ENCODE assay signal across 8 mouse cellular contexts in the genomic region with DNA sequence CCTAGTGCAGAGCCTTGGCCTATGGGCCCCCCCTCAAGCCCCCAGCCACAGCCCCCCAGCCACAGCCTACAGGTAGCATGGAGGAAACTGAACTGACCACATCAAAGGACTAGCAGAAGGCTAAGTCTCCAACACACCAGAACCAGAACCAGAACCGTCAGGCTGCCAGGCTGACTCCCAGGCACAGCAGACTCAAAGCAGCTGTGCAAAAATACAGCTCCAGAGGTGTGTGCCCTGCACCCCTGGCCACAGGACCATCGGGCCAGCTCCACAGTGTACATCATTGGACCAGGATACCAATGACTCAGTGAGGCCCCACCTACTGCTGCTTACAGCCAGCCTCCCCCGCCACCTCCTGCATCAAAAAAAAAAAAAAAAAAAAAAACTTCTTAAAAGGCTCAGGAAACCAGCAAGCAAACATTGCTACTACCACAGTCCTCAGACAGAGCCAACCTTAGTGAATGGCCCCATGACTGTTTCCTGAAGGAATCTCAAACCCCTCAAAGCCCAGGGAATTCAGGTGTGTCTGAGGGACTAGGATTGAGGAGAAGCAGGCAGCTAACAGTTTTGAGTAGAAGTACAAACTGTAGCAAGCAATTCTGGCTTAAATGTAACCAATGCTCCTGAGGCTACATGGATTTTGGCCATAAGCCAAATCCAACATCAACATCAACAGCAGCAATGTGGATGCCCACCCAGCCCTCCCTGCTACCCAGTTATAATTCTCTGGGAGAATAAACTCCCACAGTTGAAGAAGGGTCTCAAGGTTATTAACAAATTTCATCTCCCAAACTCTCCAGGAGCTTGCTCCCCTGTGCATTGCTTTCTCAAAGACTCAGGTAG. TPM values are rescaled to one million over a fixed set of nuclear protein-coding genes. Genes with fewer than 3 reads are reported as not detected.
DNase-seq lines count a peak whose midpoint lies in the region; ATAC-seq lines count a peak whose summit lies in the region.

No protein-coding gene starts in this region.

- H3K27me3 ChIP-seq in heart, embryonic 16.5 days (ENCODE audit: control insufficient read depth, insufficient read depth, low read length), result no peaks in the 10 kb centered on the region
- no peaks in the 10 kb centered on the region for H3K27me3 ChIP-seq in heart, embryonic 10.5 days (ENCODE audit: insufficient read depth, poor library complexity, severe bottlenecking)
- no peaks in the 10 kb centered on the region for H3K27me3 ChIP-seq in midbrain, embryonic 16.5 days (ENCODE audit: control insufficient read depth, insufficient read depth, low read depth, low read length)

- WGBS in heart, embryonic 16.5 days, result 71% methylated on average over 3 of the region's 3 CpGs
- WGBS in heart, embryonic 10.5 days, result 85% methylated on average over 3 of the region's 3 CpGs
- 83% methylated on average over 3 of the region's 3 CpGs for WGBS in midbrain, embryonic 16.5 days

- no peak overlapping the region for H3K4me3 ChIP-seq in heart, embryonic 16.5 days (ENCODE audit: low read length)
- no peak overlapping the region for H3K4me3 ChIP-seq in heart, embryonic 10.5 days
- no peak overlapping the region for H3K4me3 ChIP-seq in brown adipose tissue, adult 24 weeks (ENCODE audit: insufficient read depth, low read depth, low read length)
- H3K4me3 ChIP-seq in midbrain, embryonic 16.5 days (ENCODE audit: low read depth, low read length), result no peak overlapping the region

- H3K9me3 ChIP-seq in heart, embryonic 16.5 days (replicated peaks; ENCODE audit: control insufficient read depth, low read length), result no peaks in the 10 kb centered on the region
- H3K9me3 ChIP-seq in heart, embryonic 10.5 days, result no peaks in the 10 kb centered on the region
- H3K9me3 ChIP-seq in midbrain, embryonic 16.5 days (replicated peaks; ENCODE audit: control insufficient read depth, low read length, poor library complexity, severe bottlenecking), result no peaks in the 10 kb centered on the region

- H3K4me2 ChIP-seq in heart, embryonic 16.5 days (ENCODE audit: low read depth, low read length), result no peak overlapping the region
- no peak overlapping the region for H3K4me2 ChIP-seq in midbrain, embryonic 16.5 days (ENCODE audit: low read length)

- ATAC-seq in heart, embryonic 16.5 days (replicated peaks; ENCODE audit: extremely low read depth, insufficient read depth, low FRiP score), result no peak; the same call in 1 of the 2 replicates
- 0 out of 2 replicates have a peak, but pooled peaks have one; percentile 36 for ATAC-seq in midbrain, embryonic 16.5 days
- no peak for ATAC-seq in megakaryocyte-erythroid progenitor cell, adult 5-6 weeks (replicated peaks; ENCODE audit: low FRiP score, low TSS enrichment, poor library complexity, severe bottlenecking)

- no peak for DNase-seq in heart, embryonic 10.5 days (ENCODE audit: low spot score)
- peak; percentile 80 for DNase-seq in CD4-positive, CD25-positive, alpha-beta regulatory T cell, adult 2 months (ENCODE audit: low read depth, low spot score)
- no peak for DNase-seq in right cerebral cortex, postnatal 14 days
- no peak for DNase-seq in B cell, adult 2 months

- H3K4me1 ChIP-seq in heart, embryonic 16.5 days (ENCODE audit: control insufficient read depth, insufficient read depth, low read length), result peaks cover 44% of the 10 kb centered on the region
- peaks cover 51% of the 10 kb centered on the region for H3K4me1 ChIP-seq in heart, embryonic 10.5 days
- H3K4me1 ChIP-seq in brown adipose tissue, adult 24 weeks (ENCODE audit: control insufficient read depth, insufficient read depth, insufficient read length, low read length), result peaks cover 51% of the 10 kb centered on the region
- peaks cover 53% of the 10 kb centered on the region for H3K4me1 ChIP-seq in midbrain, embryonic 16.5 days (ENCODE audit: control insufficient read depth, insufficient read depth, low read length)

- no peak overlapping the region for H3K9ac ChIP-seq in heart, embryonic 16.5 days (ENCODE audit: low read length)
- H3K9ac ChIP-seq in midbrain, embryonic 16.5 days (ENCODE audit: low read depth, low read length), result no peak overlapping the region

- H3K27ac ChIP-seq in heart, embryonic 16.5 days (ENCODE audit: low read length), result peak overlapping the region; percentile 60
- no peak overlapping the region for H3K27ac ChIP-seq in heart, embryonic 10.5 days
- H3K27ac ChIP-seq in brown adipose tissue, adult 24 weeks (replicated peaks; ENCODE audit: low read depth, low read length), result peak overlapping the region; percentile 60
- peak overlapping the region; percentile 9; the same call in 1 of the 2 replicates for H3K27ac ChIP-seq in midbrain, embryonic 16.5 days (ENCODE audit: low read length)

- no peaks in the 10 kb centered on the region for H3K36me3 ChIP-seq in heart, embryonic 16.5 days (ENCODE audit: control insufficient read depth, insufficient read depth)
- H3K36me3 ChIP-seq in heart, embryonic 10.5 days, result peaks cover 5% of the 10 kb centered on the region
- H3K36me3 ChIP-seq in midbrain, embryonic 16.5 days (ENCODE audit: control insufficient read depth, insufficient read depth, low read length), result no peaks in the 10 kb centered on the region

RNA-seq across cellular contexts. Expression of gene Tet3, which starts 42.4 kb away (rescaled TPM):
- polyA plus RNA-seq in heart, embryonic 16.5 days (2015; fragmentation: Nextera tagmentation; extraction: Ambion mirVana), result 29.0 and 29.3 TPM in 2 replicates
- 29.8 and 31.3 TPM in 2 replicates for polyA plus RNA-seq in heart, embryonic 10.5 days (2016; fragmentation: Nextera tagmentation; extraction: Ambion mirVana)
- 5.0 and 7.0 TPM in 2 replicates for polyA plus RNA-seq in brown adipose tissue, adult 24 weeks (2012; ENCODE audit: insufficient read depth, insufficient read length, missing spikeins)
- polyA plus RNA-seq in midbrain, embryonic 16.5 days (2015; fragmentation: Nextera tagmentation; extraction: Ambion mirVana), result 51.9 and 53.2 TPM in 2 replicates
- total RNA-seq in megakaryocyte-erythroid progenitor cell, adult 5-6 weeks (2014; fragmentation: Nextera tagmentation), result 46.9 and 55.9 TPM in 2 replicates
- 12.6 and 13.5 TPM in 2 replicates for total RNA-seq in megakaryocyte-erythroid progenitor cell, adult 5-6 weeks (2017)
